17 mouse cellular contexts compared by ENCODE assay signal in genomic region chr5:136656830-136657395, GRCm38 (mm10). TPM values are rescaled to one million over a fixed set of nuclear protein-coding genes. Genes with fewer than 3 reads are reported as not detected.
DNase-seq lines count a peak whose midpoint lies in the region; TF ChIP-seq lines count a peak whose summit lies in the region.
"Had no signal": no experiment of that assay in that cellular context is flagged by ENCODE, and none has a peak within 500 bp of the region (broad histone marks: within the 10 kb centered on the region; RNA-seq: fewer than 3 reads in every experiment).

No protein-coding gene starts in this region.

- H3K36me3 ChIP-seq in kidney, adult 2 months (ENCODE audit: control insufficient read depth, insufficient read depth, low read length), result no peaks in the 10 kb centered on the region
- H3K36me3 ChIP-seq in testis, adult 2 months (ENCODE audit: control insufficient read depth, insufficient read depth, low read length), result no peaks in the 10 kb centered on the region
- H3K36me3 ChIP-seq: embryonic facial prominence, embryonic 13.5 days; forebrain, embryonic 15.5 days; G1E; limb, embryonic 13.5 days had no signal

- no peak for DNase-seq in kidney, adult 2 months
- DNase-seq in kidney, postnatal 14 days, result no peak
- no peak for DNase-seq in testis, postnatal 10 days (ENCODE audit: low spot score)
- DNase-seq in ZHBTc4 (ENCODE audit: low read depth, low spot score), result peak; percentile 54
- DNase-seq in natural killer cell, adult 2 months (ENCODE audit: low spot score in 2 of 2), result no peak
- DNase-seq in urinary bladder, adult 18-20 months (ENCODE audit: low spot score in 2 of 2), result no peak
- DNase-seq: cerebellum, adult 9-11 months; heart, postnatal 10 days; right cerebral cortex, adult 18-20 months had no signal

- H3K27ac ChIP-seq in kidney, adult 2 months (ENCODE audit: insufficient read depth, low read depth, low read length), result no peak overlapping the region
- no peak overlapping the region for H3K27ac ChIP-seq in testis, adult 2 months (ENCODE audit: control insufficient read depth, insufficient read depth, low read depth, low read length)
- H3K27ac ChIP-seq: embryonic facial prominence, embryonic 13.5 days; forebrain, embryonic 15.5 days; limb, embryonic 13.5 days; macrophage had no signal

- no peaks in the 10 kb centered on the region for H3K27me3 ChIP-seq in kidney, adult 2 months (replicated peaks; ENCODE audit: control insufficient read depth, insufficient read depth, low read length)
- no peaks in the 10 kb centered on the region for H3K27me3 ChIP-seq in testis, adult 2 months (ENCODE audit: control insufficient read depth, insufficient read depth, low read length)
- H3K27me3 ChIP-seq: embryonic facial prominence, embryonic 13.5 days; forebrain, embryonic 15.5 days; limb, embryonic 13.5 days had no signal

- TF ChIP-seq POLR2A in kidney, adult 2 months (IDR thresholded peaks at IDR 0.05; ENCODE audit: low read depth, low read length), result no peak
- TF ChIP-seq POLR2A in testis, adult 2 months (IDR thresholded peaks at IDR 0.05; ENCODE audit: control insufficient read depth, low read depth, low read length), result no peak

- H3K4me1 ChIP-seq in kidney, adult 2 months (ENCODE audit: control insufficient read depth, insufficient read depth, low read length), result no peaks in the 10 kb centered on the region
- peaks cover 3% of the 10 kb centered on the region; the same call in 1 of the 2 replicates for H3K4me1 ChIP-seq in testis, adult 2 months (ENCODE audit: control insufficient read depth, insufficient read depth, low read length)
- H3K4me1 ChIP-seq: embryonic facial prominence, embryonic 13.5 days; forebrain, embryonic 15.5 days; limb, embryonic 13.5 days had no signal

- WGBS in kidney, adult 2 months, result 75% methylated on average over 10 of the region's 10 CpGs

- peak; percentile 45; the same call in 1 of the 2 replicates for TF ChIP-seq CTCF in kidney, adult 2 months (conservative IDR thresholded peaks at IDR 0.05; ENCODE audit: insufficient read depth, insufficient read length, low read depth, low read length)
- peak; percentile 49; the same call in 1 of the 2 replicates for TF ChIP-seq CTCF in testis, adult 2 months (IDR thresholded peaks at IDR 0.05; ENCODE audit: control insufficient read depth, insufficient read depth, insufficient replicate concordance, low read depth, low read length)

- H3K4me3 ChIP-seq in kidney, adult 2 months (ENCODE audit: insufficient read depth, low read depth, low read length), result no peak overlapping the region
- H3K4me3 ChIP-seq in testis, adult 2 months (ENCODE audit: control insufficient read depth, low read depth, low read length), result no peak overlapping the region
- H3K4me3 ChIP-seq: embryonic facial prominence, embryonic 13.5 days; forebrain, embryonic 15.5 days; limb, embryonic 13.5 days; myocyte had no signal

RNA-seq across cellular contexts. Expression of gene Myl10, which starts 36.0 kb away (rescaled TPM):
- polyA plus RNA-seq in kidney, adult 2 months (2012; rRNA removed), result not detected in 2 replicates
- 148 and 150 TPM in 2 replicates for polyA plus RNA-seq in testis, adult 2 months (2012; rRNA removed)
- polyA plus RNA-seq: embryonic facial prominence, embryonic 13.5 days; forebrain, embryonic 15.5 days; G1E; limb, embryonic 13.5 days; macrophage; stomach, embryonic 14.5 days had no signal

Comparison
In these comparisons a context has a peak if more than half of its experiments do, and no peak if none do; other contexts are left out.
1. RNA of gene Myl10, which starts 36.0 kb away (polyA plus RNA-seq): 148 to 150 TPM in testis, adult 2 months; not detected in kidney, adult 2 months; every median in the first group is over 100 times any median in the second.